Mouse (Mus musculus): Measurements from ENCODE around the gene Nfkbil1. TPM values are rescaled to one million over a fixed set of nuclear protein-coding genes. Genes with fewer than 3 reads are reported as not detected.

Nfkbil1 gene
- total RNA-seq, 2 experiments from 2014 or later: 13.3 to 15.1 TPM

GRCm38 (mm10) chr17:35201128-35201527 lies 34.5 kb downstream of the Nfkbil1 start:
- H3K4me3 ChIP-seq: no peak overlapping the region
- DNase-seq (ENCODE audit: low spot score in 2 of 2): no peak
- no peak overlapping the region for H3K27ac ChIP-seq
- TF ChIP-seq CTCF (conservative IDR thresholded peaks at IDR 0.05): no peak

GRCm38 (mm10) chr17:35200398-35200797 lies 35.2 kb downstream of the Nfkbil1 start:
- TF ChIP-seq CTCF (conservative IDR thresholded peaks at IDR 0.05): no peak
- no peak for DNase-seq (ENCODE audit: low spot score in 2 of 2)
- Histone ChIP-seq H3K4me3 (no peak overlapping the region), H3K27ac (no peak overlapping the region)

- DNase-seq (ENCODE audit: low spot score in 2 of 2): no peak
- Histone ChIP-seq H3K4me3 (no peak overlapping the region), H3K27ac (no peak overlapping the region)
- no peak for TF ChIP-seq CTCF (conservative IDR thresholded peaks at IDR 0.05)
Observed at GRCm38 (mm10) chr17:35198946-35199345, 36.6 kb downstream of the Nfkbil1 start.

- no peak for TF ChIP-seq CTCF (conservative IDR thresholded peaks at IDR 0.05)
- DNase-seq (ENCODE audit: low spot score in 2 of 2): no peak
- H3K4me3 ChIP-seq: no peak overlapping the region
- no peak overlapping the region for H3K27ac ChIP-seq
Observed at GRCm38 (mm10) chr17:35198029-35198428, 37.6 kb downstream of the Nfkbil1 start.

- H3K27ac ChIP-seq: no peak overlapping the region
- no peak for TF ChIP-seq CTCF (conservative IDR thresholded peaks at IDR 0.05)
- H3K4me3 ChIP-seq: no peak overlapping the region
- DNase-seq (ENCODE audit: low spot score in 2 of 2): no peak
Observed at GRCm38 (mm10) chr17:35197126-35197525, 38.5 kb downstream of the Nfkbil1 start.

GRCm38 (mm10) chr17:35196321-35196641 lies 39.3 kb downstream of the Nfkbil1 start:
- Histone ChIP-seq H3K4me3 (peak overlapping the region; percentile 50), H3K27ac (no peak overlapping the region)
- DNase-seq (ENCODE audit: low spot score in 2 of 2): no peak
- no peak for TF ChIP-seq CTCF (conservative IDR thresholded peaks at IDR 0.05)

GRCm38 (mm10) chr17:35195631-35196320 lies 39.8 kb downstream of the Nfkbil1 start:
- peak; percentile 98 for TF ChIP-seq CTCF (conservative IDR thresholded peaks at IDR 0.05)
- no peak overlapping the region for H3K27ac ChIP-seq
- peak overlapping the region; percentile 50 for H3K4me3 ChIP-seq
- DNase-seq (ENCODE audit: low spot score in 2 of 2): peak; percentile 50 to 73

GRCm38 (mm10) chr17:35194844-35195630 lies 40.6 kb downstream of the Nfkbil1 start:
- peak overlapping the region; percentile 50 for H3K4me3 ChIP-seq
- TF ChIP-seq CTCF (conservative IDR thresholded peaks at IDR 0.05): no peak
- DNase-seq (ENCODE audit: low spot score in 2 of 2): no peak
- H3K27ac ChIP-seq: no peak overlapping the region

- TF ChIP-seq CTCF (conservative IDR thresholded peaks at IDR 0.05): no peak
- Histone ChIP-seq H3K27ac (no peak within 1 kb of the TSS), H3K4me3 (no peak within 1 kb of the TSS)
- DNase-seq (ENCODE audit: low spot score in 2 of 2): no peak
Observed at GRCm38 (mm10) chr17:35193881-35194843, 41.4 kb downstream of the Nfkbil1 start, which contains the start of gene Ltb. Gene Ltb (plus strand): TSS chr17:35194439.

GRCm38 (mm10) chr17:35192924-35193323 lies 42.7 kb downstream of the Nfkbil1 start:
- Histone ChIP-seq H3K27ac (no peak overlapping the region), H3K4me3 (no peak overlapping the region)
- no peak for DNase-seq (ENCODE audit: low spot score in 2 of 2)
- no peak for TF ChIP-seq CTCF (conservative IDR thresholded peaks at IDR 0.05)

- Histone ChIP-seq H3K4me3 (no peak overlapping the region), H3K27ac (no peak overlapping the region)
- peak; percentile 29 for TF ChIP-seq CTCF (conservative IDR thresholded peaks at IDR 0.05)
- DNase-seq (ENCODE audit: low spot score in 2 of 2): no peak
Observed at GRCm38 (mm10) chr17:35191723-35192122, 43.9 kb downstream of the Nfkbil1 start.

- no peak for DNase-seq (ENCODE audit: low spot score in 2 of 2)
- Histone ChIP-seq H3K4me3 (no peak overlapping the region), H3K27ac (peak overlapping the region; percentile 47; the same call in 1 of the 2 replicates)
- TF ChIP-seq CTCF (conservative IDR thresholded peaks at IDR 0.05): no peak
Observed at GRCm38 (mm10) chr17:35190096-35190495, 45.5 kb downstream of the Nfkbil1 start.

- no peak overlapping the region for H3K4me3 ChIP-seq
- DNase-seq (ENCODE audit: low spot score in 2 of 2): no peak
- TF ChIP-seq CTCF (conservative IDR thresholded peaks at IDR 0.05): no peak
- H3K27ac ChIP-seq: peak overlapping the region; percentile 47; the same call in 1 of the 2 replicates
Observed at GRCm38 (mm10) chr17:35189186-35189585, 46.4 kb downstream of the Nfkbil1 start.
